Mouse (Mus musculus) forebrain, embryonic 11.5 days (tissue): Measurements from ENCODE around the gene Stk10. TPM values are rescaled to one million over a fixed set of nuclear protein-coding genes. Genes with fewer than 3 reads are reported as not detected.

Source experiments
- ATAC-seq: fragments of 200-750 bp; cut with Nextera tagmentation; replicated peaks from 2 replicates; pipeline ENCODE4 v1.8.0; 2017; ENCODE audit warnings: moderate TSS enrichment; ENCODE audit not compliant: low FRiP score
- DNase-seq: peaks from one replicate; pipeline ENCODE4 v3.0.0-alpha.2; 2017; ENCODE audit warnings: low spot score
- H3K27ac ChIP-seq: fragments of 300-500 bp; sonication (generic); 2 replicates; pipeline ENCODE4 v1.5.1; 2014; ENCODE audit warnings: low read depth, low read length
- H3K27me3 ChIP-seq: fragments of 300-500 bp; sonication (generic); 2 replicates; pipeline ENCODE4 v1.6.1; 2014; ENCODE audit warnings: mild to moderate bottlenecking, low read length, mixed read lengths; ENCODE audit not compliant: control insufficient read depth, insufficient read depth
- H3K36me3 ChIP-seq: fragments of 300-500 bp; sonication (generic); 2 replicates; pipeline ENCODE4 v1.6.1; 2014; ENCODE audit warnings: mild to moderate bottlenecking, low read length, moderate library complexity, mixed read lengths; ENCODE audit not compliant: control insufficient read depth, insufficient read depth
- H3K4me1 ChIP-seq: fragments of 300-500 bp; sonication (generic); replicated peaks from 2 replicates; pipeline ENCODE4 v1.6.1; 2014; ENCODE audit warnings: low read length, mixed read lengths; ENCODE audit not compliant: control insufficient read depth, insufficient read depth
- H3K4me2 ChIP-seq: fragments of 300-500 bp; sonication (generic); 2 replicates; pipeline ENCODE4 v1.6.1; 2014; ENCODE audit warnings: low read depth, mild to moderate bottlenecking, low read length, moderate library complexity, mixed read lengths; ENCODE audit not compliant: severe bottlenecking
- H3K4me3 ChIP-seq: fragments of 300-500 bp; sonication (generic); 2 replicates; pipeline ENCODE4 v1.5.1; 2014; ENCODE audit warnings: low read depth, low read length
- H3K9ac ChIP-seq: fragments of 300-500 bp; sonication (generic); 2 replicates; pipeline ENCODE4 v1.6.1; 2014; ENCODE audit warnings: low read length
- H3K9me3 ChIP-seq: fragments of 300-500 bp; sonication (generic); 2 replicates; pipeline ENCODE4 v1.6.1; 2016; ENCODE audit warnings: low read length, mixed read lengths; ENCODE audit not compliant: control insufficient read depth
- WGBS: fragments of 180-500 bp; shearing (Covaris S2); extraction: QIAGEN DNeasy Blood & Tissue Kit; methylation state at CpG from one replicate; pipeline ENCODE4 v1.1.7; 2014; 5-methylcytosine and 5-hydroxymethylcytosine counted together
- polyA plus RNA-seq: library from polyadenylated mRNA; unstranded; fragments of >200 nt; fragmentation: Nextera tagmentation; extraction: Ambion mirVana; gene quantifications from 2 replicates; pipeline ENCODE4 v1.2.1, GENCODE M21; 2014

Stk10 gene
- polyA plus RNA-seq, 1 experiment from 2014 or later = 1.4 TPM

DNA sequence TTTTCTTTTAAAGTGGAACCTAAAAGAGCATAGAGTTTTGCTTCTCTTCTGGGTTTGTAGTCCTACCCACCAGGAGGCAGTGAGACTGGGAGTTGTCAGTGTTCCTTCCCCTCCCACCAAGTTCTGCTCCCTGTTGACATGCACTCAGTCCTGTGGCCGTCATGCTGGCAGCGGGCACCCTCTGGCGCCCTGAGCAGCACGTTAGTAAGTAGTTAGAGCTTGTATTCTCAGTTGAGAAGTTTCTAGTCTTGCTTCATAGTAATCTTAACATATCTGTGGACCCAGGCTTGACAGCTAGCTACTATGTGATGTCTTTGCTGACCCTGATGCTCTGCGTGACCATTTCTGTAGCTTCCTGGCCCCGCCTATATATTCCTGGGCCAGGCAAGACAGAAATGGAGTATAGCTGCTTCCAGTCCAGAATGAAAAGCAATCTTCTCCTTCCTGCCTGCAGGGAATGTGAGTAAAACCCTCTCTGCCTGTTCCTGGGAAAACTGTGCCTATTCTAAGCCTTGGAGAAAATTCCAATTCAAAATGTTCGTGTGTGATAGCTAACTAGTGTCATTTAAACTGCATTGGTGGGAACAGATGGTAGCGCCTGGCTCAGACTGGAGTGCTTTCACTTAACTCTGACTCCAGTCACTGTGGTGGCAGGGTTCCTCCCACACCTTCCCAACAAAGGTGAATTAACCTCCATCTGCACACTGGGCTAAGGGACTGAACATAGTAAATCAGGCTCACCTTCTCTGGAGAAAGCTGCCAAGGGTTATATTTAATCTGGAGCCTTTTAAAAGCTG lies 16.0 kb upstream of the Stk10 start:
- Histone ChIP-seq H3K27ac (no peak overlapping the region), H3K4me3 (no peak overlapping the region), H3K27me3 (no peaks in the 10 kb centered on the region), H3K9me3 (no peaks in the 10 kb centered on the region), H3K9ac (no peak overlapping the region), H3K4me1 (no peaks in the 10 kb centered on the region), H3K36me3 (no peaks in the 10 kb centered on the region; the same call in 1 of the 2 replicates), H3K4me2 (no peak overlapping the region)
- 88% methylated on average over 8 of the region's 8 CpGs for WGBS
- DNase-seq (no peak), ATAC-seq (no peak)

DNA sequence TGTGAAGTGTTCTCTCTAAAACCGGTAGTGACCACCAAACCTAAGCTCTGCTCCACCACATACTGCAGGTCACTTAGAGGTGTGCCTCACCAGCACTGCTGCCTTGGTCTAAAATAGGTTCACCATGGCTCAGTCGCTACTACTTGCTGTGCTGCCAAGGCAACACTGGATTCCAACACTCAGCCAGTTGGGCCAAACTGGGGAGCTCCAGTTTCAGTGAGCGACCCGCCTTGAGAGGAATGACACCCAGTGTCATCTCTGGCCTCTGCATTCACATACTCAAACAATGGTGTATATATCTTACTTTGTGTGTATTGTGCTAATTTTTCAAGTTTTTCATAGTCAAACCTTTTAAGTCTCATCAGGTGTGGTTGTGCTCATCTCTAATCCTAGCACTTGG lies 14.3 kb upstream of the Stk10 start:
- Histone ChIP-seq H3K9me3 (no peaks in the 10 kb centered on the region), H3K4me1 (no peaks in the 10 kb centered on the region), H3K27me3 (no peaks in the 10 kb centered on the region), H3K4me2 (no peak overlapping the region), H3K9ac (no peak overlapping the region), H3K4me3 (no peak overlapping the region), H3K27ac (no peak overlapping the region), H3K36me3 (no peaks in the 10 kb centered on the region; the same call in 1 of the 2 replicates)
- no peak for ATAC-seq
- DNase-seq = no peak
- WGBS = 92% methylated on average over 4 of the region's 4 CpGs

DNA sequence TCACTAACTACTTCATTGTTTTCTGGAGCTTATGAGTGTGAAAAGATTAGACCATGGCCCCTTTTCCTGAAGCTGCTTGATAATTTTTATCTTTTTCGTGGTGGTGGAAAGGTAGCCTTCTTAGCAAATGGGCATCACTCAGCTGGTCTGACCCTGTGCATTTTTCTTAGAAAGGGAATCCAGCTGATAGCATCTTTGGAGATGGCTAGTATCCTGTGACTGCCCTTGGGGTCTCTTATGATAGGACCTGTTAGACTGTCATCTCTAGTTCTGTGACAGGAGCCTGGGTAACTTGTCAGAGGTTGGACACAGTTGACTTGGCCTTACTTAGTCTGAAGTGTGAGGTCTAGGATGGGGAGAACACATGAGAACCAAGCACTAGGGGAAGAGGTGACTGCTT lies 13.8 kb upstream of the Stk10 start:
- ATAC-seq (no peak), DNase-seq (no peak)
- H3K9me3 ChIP-seq = no peaks in the 10 kb centered on the region
- H3K27ac ChIP-seq = no peak overlapping the region
- H3K9ac ChIP-seq = no peak overlapping the region
- WGBS = 94% methylated on average over 1 of the region's 1 CpGs
- no peaks in the 10 kb centered on the region for H3K27me3 ChIP-seq
- no peak overlapping the region for H3K4me2 ChIP-seq
- H3K36me3 ChIP-seq = no peaks in the 10 kb centered on the region; the same call in 1 of the 2 replicates
- H3K4me1 ChIP-seq = no peaks in the 10 kb centered on the region
- H3K4me3 ChIP-seq = no peak overlapping the region

DNA sequence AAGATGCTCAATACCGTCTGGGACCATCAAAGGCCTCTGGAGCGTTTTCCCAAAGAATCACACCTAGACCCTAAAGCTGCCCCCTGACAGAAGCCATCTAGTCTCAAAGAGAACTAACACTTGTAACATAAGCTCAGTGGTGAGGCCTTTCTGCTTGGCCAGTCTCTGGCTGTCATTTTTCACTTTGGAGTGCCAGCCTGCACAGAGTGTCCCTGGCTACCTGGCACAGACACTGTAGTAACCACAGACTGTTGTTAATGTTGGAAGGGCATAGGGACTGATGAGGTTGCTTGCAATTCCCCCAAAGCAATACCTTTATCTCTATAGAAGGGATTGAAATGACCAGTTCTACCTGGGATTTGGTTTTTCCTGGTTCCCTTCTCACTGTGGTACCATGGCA lies 11.9 kb upstream of the Stk10 start:
- 87% methylated on average over 2 of the region's 2 CpGs for WGBS
- DNase-seq (no peak), ATAC-seq (no peak)
- H3K27me3 ChIP-seq = no peaks in the 10 kb centered on the region
- no peak overlapping the region for H3K9ac ChIP-seq
- no peak overlapping the region for H3K4me2 ChIP-seq
- H3K9me3 ChIP-seq = no peaks in the 10 kb centered on the region
- no peaks in the 10 kb centered on the region for H3K4me1 ChIP-seq
- H3K27ac ChIP-seq = no peak overlapping the region
- H3K36me3 ChIP-seq = no peaks in the 10 kb centered on the region; the same call in 1 of the 2 replicates
- H3K4me3 ChIP-seq = no peak overlapping the region

DNA sequence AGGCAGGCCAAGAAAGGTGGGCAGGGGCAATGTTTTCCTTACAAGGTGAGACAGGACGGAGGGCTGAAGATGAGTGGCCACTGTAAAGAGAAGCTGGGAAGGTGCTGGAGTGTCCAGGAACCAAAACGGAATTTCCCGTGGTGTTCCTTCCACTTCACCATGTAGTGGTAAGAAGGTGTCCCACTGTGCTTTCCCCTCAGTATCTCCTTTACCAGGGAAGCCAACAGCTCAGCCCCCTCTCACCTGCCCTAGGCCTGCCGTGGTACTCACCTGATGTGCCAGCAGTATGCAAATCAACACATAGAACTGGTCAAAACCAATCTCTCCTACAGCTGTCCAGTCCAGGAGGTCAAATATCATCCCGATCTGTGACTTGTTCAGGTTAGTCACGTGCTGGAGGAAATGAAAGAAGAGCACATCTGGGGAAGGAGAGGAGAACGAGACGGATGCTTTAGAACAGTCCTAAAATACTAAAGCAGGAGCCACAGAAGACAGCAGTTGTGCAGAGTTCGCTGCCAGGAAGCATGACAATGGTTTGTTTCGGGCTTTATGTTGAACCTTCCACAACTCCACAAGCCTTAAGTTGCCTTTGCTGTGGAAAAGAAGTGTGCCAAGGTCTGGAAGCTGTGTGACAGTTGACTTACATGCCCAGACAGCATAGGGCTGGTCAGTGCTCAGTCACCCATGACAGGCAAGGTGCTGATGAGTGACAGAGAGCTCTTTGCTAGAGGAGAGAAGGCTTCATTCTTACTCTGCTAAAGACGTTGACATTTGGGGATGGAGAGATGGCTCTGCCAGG lies 8.8 kb upstream of the Stk10 start:
- Histone ChIP-seq H3K4me1 (no peaks in the 10 kb centered on the region), H3K36me3 (no peaks in the 10 kb centered on the region), H3K27ac (no peak overlapping the region), H3K4me2 (no peak overlapping the region), H3K4me3 (no peak overlapping the region), H3K9ac (no peak overlapping the region), H3K9me3 (no peaks in the 10 kb centered on the region), H3K27me3 (no peaks in the 10 kb centered on the region)
- ATAC-seq = no peak
- DNase-seq = peak; percentile 44
- WGBS = 85% methylated on average over 11 of the region's 11 CpGs

DNA sequence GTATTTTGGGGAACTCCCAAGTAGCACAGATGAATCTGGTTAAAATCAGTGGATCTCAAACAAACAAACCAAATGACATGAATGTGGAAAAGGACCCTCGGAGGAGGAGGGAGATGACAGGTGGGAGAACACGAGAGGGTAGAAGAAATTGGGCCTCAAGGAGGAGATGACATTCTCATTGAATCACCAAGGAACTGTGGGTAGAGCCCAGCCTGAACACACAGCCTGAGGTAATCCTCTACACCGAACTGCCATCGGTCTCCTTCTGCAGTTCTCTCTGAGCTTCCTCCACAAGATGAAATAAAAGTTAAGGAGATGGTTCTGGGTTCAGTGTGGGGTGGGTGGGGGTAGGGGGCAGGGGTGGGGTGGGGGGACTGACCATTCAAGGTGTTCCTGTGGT lies 6.1 kb upstream of the Stk10 start:
- peak; percentile 30 for DNase-seq
- WGBS = 93% methylated on average over 4 of the region's 4 CpGs
- no peak overlapping the region for H3K9ac ChIP-seq

DNA sequence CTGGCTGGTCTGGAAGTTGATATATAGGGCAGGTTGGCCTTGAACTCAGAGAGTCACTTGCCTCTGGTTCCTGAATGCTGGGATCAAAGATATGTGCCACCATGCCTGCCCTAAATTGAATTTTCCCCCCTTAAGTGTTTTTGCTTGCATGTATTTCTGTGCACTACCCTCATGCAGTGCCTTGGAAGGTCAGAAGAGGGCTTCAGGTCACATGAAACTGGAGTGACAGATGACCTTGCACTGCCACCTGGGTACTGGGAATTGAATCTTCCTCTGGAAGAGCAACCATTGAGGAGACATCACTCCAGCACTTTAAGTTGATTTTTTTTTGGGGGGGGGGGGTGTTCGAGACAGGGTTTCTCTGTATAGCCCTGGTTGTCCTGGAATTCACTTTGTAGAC lies 3.0 kb upstream of the Stk10 start:
- H3K36me3 ChIP-seq = no peaks in the 10 kb centered on the region
- no peaks in the 10 kb centered on the region for H3K9me3 ChIP-seq
- H3K27ac ChIP-seq = no peak overlapping the region
- no peak overlapping the region for H3K4me2 ChIP-seq
- 67% methylated on average over 1 of the region's 1 CpGs for WGBS
- peaks cover 8% of the 10 kb centered on the region; the same call in 1 of the 2 replicates for H3K27me3 ChIP-seq
- peaks cover 8% of the 10 kb centered on the region; the same call in 1 of the 2 replicates for H3K4me1 ChIP-seq
- ATAC-seq (no peak), DNase-seq (peak; percentile 44)
- no peak overlapping the region for H3K4me3 ChIP-seq
- no peak overlapping the region for H3K9ac ChIP-seq

More for the DNA sequence above, 6.1 kb upstream of the Stk10 start:
- ATAC-seq = no peak
- no peak overlapping the region for H3K4me3 ChIP-seq
- 0 out of 2 replicates have a peak, but pooled peaks cover 2% of the 10 kb centered on the region for H3K4me1 ChIP-seq
- H3K9me3 ChIP-seq = no peaks in the 10 kb centered on the region
- H3K27ac ChIP-seq = no peak overlapping the region
- H3K36me3 ChIP-seq = no peaks in the 10 kb centered on the region
- H3K27me3 ChIP-seq = no peaks in the 10 kb centered on the region
- H3K4me2 ChIP-seq = no peak overlapping the region

DNA sequence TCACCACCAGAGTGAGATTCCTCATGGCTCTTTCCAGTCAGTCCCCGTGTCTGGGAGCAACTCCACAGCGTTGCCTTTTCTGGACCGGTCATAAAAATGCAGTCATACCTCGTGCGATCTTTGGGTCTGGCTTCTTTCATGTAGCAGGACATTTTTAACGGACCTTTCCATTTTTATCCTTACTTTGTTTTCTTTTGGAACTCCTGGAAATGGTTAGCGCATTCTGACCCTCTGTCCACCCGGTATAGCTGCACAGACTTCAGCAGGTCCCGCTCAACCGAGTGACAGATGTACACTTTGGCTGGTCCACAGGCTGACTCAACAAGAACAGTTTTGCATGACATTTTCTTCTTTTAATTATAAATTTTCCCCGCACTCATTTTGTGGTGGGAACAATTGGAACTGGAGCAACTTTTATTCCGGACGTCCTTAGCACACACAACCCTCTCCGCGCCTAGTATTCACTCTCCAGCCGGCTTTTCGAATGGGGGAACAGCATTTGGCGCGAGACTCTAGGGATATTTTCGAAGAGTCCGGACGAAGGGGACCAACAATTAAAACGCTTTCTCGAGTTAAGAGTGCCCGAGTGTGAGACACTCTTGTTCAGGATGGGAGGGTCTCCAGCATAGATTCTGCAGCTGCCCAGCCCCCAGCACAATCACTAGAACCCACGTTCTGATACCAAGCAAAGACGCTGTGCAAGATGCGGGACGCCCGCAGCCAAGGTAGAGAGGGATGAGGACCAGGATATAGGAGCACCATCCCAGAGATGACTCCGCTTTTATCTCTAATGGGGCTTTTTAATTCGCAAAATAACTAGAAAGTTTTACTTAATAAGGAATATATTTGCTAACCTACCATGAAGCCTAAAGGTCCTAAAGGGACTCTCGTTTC lies 987 bp upstream of the Stk10 start, which contains the start of gene Efcab9:
TSS of gene Efcab9 (minus strand) at position 211 of the 894 bp plus-strand sequence.
- Histone ChIP-seq H3K9ac (peak within 1 kb of the TSS; percentile 67), H3K27ac (no peak within 1 kb of the TSS), H3K36me3 (no peaks in the 10 kb centered on the region), H3K4me3 (peak within 1 kb of the TSS; percentile 55), H3K27me3 (peaks cover 8% of the 10 kb centered on the region; the same call in 1 of the 2 replicates), H3K4me1 (peaks cover 8% of the 10 kb centered on the region; the same call in 1 of the 2 replicates), H3K4me2 (peak within 1 kb of the TSS; percentile 97), H3K9me3 (no peaks in the 10 kb centered on the region)
- WGBS = 9% methylated on average over 33 of the region's 33 CpGs
- no peak for ATAC-seq
- DNase-seq = peak; percentile 57
